Mouse (Mus musculus) testis, postnatal 14 days (tissue): Measurements from ENCODE around the gene Pkd1.

Experiments
- DNase-seq: peaks from one replicate; pipeline ENCODE4 v3.0.0; 2021; ENCODE audit warnings: low spot score

Gene Pkd1

DNA sequence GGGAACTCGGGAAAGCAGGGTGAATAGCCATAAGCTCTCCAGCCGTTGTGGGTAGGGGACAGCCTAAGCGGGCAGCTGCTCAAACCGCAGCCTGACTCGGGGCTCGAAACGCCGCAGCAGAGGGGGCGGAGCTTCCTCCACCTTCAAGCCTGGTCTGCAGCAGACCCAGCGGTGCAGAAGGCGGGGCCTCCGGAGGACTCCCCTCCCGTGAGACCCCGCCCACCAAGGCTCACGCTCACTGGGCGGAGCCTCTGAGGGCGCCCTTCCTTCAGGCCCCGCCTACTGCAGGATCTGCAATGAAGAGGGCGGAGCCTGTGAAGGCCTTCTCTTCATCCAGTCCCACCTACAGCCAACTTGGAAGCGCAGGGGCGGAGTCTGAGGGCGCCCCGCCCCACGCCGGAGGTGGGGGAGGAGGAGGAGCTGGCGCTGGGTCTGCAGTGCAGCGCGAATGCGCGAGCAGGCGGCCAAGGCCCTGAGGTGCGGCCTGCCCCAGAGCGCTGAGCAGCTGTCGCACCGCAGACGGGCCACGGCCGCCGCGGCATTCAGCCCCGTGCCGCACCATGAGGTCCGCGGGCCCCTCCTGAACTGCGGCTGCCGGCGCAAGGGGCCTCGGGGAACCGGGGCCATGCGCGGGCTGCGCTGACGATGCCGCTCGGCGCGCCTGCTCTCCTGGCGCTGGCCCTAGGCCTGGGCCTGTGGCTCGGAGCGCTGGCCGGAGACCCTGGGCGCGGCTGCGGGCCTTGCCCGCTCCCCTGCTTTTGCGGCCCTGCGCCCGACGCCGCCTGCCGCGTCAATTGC lies at the start of gene Pkd1:
TSS of gene Pkd1 (plus strand) at position 217 of the 798 bp plus-strand sequence.
- DNase-seq = peak; percentile 99

GRCm38 (mm10) chr17:24502208-24502607 lies 47.4 kb upstream of the Pkd1 start:
- no peak for DNase-seq

DNA sequence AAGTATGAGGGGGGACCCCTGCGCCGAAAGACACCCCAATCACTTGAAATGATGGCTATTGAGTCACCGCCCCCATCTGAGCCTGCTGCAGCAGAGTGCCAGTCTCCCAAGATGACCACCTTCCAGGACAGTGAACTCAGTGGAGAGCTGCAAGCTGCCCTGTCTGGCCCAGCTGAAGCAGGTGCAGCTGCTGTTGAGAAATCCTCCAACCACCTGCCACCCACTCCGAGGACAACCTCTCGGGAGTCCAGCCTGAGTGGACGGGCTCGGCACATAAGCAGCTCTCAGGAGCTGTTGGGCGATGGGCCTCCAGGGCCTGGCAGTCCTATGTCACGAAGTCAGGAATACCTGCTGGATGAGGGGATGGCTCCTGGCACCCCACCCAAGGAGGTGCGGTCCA lies 45.5 kb upstream of the Pkd1 start:
- no peak for DNase-seq

DNA sequence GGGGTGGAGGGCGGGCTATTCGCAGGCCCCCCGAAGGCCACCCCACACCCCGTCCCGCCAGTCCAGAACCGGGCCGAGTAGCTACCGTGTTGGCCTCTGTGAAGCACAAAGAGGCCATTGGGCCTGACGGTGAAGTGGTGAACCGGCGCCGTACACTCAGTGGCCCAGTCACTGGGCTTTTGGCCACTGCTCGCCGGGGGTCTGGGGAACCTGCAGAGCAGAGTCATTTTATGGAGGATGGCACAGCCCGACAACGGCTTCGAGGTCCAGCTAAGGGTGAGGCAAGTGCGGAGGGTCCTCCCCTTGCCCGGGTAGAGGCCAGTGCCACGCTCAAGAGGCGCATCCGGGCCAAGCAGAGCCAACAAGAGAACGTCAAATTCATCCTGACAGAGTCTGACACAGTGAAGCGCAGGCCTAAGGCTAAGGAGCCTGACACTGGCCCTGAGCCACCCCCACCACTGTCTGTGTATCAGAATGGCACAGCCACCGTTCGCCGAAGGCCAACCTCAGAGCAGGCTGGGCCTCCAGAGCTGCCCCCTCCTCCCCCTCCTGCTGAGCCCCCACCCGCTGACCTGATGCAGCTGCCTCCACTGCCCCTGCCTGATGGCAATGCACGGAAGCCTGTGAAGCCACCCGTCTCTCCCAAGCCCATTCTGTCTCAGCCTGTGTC lies 44.2 kb upstream of the Pkd1 start:
- DNase-seq = no peak

DNA sequence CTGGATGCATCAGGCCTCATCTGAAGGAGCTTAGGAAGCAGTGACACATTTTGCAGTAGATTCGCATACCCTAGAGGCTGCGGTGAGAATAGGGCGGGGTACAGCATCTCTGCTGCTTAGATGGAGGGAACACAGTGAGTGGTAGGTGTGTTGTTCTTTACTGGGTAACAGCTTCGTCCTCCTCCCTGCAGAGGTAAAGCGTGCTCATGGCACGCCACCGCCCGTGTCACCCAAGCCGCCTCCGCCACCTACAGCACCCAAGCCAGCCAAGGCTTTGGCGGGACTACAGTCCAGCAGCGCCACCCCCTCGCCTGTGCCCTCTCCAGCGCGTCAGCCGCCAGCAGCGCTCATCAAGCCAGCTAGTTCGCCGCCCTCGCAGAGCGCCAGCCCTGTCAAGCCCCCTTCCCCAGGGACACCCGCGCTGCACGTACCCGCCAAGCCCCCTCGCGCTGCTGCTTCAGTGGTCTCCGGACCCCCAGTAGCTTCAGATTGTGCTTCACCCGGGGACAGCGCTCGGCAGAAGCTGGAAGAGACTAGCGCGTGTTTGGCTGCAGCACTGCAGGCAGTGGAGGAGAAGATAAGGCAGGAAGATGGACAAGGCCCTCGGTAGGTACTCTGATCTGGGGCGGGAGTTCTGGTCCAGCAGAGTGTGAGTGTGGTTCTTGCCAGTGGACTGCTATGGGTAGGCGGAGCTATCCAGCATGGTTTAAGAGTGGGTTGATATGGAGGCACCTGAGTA lies 43.1 kb upstream of the Pkd1 start:
- no peak for DNase-seq

DNA sequence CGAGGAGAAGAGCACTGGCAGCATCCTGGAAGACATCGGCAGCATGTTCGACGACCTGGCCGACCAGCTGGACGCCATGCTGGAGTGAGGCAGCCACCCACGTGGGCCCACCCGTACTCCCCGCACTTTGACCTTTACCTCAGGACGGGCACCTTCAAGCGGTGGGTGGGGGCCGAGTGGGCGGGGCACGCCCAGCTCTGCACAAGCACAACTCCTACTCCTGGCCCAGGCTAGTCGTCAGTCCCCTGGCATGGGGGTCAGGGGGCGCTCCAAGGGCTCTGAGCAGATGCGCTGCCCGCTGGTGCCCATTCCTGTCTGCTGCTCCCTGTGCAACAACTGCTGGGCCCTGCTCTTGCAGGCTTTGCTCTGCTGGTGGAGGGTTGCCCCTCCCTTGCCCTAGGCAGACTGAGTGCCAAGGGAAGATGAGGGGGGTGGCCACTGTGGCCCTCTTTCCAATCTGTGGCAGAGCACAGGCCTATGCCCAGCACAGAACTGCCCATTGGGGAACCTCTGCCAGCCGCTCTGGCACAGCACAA lies 42.4 kb upstream of the Pkd1 start:
- no peak for DNase-seq

DNA sequence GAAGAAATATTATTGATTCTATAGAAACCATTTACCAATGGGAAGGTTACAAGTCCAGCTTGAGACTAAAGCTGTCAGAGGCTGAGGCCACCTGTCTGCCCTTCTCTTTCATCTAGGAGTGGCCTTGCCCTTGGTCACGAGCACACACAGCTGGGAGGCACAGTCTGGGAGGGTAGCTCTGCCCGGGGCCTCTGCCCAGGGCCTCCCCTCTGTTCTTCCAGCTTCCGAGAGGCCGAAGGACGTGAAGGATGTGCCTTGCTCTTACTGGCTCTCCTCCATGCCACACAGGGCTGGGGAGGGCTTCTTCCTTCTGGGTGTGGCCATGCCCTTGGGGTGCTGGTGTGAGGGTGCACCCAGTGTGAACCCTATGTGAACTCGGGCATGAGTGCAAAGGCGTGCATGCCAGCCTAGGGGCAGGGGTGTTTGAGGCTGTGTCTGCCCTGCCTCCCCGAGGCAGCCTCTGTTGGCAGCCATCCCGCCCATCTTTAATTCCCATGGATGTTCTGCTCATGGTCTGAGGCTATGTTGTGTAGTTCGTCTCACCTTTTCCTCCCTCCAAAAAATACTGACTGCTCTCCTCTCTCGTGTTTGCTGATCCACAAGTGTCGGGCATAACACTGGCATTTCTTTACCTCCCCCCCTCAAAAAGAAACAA lies 41.7 kb upstream of the Pkd1 start:
- DNase-seq = no peak

DNA sequence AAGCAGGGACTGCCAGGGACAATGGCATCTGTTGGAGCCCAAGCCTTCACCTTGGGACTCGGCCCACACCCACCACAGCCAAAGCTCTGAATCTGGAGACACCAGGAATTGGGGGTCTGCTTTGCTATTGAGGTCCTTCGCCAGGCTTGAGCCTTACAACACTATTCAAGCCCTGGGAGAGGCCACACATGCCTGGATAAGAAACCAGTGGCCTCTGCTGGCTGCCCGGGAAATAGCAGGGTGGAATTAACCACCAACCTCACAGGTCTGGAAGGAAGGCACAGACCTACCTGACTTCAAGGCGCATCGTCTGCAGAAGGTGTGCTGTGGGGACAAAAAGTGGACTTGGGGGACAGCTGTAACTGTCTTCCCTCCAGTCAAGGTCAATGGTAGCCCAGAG lies 36.0 kb upstream of the Pkd1 start:
- DNase-seq = no peak

DNA sequence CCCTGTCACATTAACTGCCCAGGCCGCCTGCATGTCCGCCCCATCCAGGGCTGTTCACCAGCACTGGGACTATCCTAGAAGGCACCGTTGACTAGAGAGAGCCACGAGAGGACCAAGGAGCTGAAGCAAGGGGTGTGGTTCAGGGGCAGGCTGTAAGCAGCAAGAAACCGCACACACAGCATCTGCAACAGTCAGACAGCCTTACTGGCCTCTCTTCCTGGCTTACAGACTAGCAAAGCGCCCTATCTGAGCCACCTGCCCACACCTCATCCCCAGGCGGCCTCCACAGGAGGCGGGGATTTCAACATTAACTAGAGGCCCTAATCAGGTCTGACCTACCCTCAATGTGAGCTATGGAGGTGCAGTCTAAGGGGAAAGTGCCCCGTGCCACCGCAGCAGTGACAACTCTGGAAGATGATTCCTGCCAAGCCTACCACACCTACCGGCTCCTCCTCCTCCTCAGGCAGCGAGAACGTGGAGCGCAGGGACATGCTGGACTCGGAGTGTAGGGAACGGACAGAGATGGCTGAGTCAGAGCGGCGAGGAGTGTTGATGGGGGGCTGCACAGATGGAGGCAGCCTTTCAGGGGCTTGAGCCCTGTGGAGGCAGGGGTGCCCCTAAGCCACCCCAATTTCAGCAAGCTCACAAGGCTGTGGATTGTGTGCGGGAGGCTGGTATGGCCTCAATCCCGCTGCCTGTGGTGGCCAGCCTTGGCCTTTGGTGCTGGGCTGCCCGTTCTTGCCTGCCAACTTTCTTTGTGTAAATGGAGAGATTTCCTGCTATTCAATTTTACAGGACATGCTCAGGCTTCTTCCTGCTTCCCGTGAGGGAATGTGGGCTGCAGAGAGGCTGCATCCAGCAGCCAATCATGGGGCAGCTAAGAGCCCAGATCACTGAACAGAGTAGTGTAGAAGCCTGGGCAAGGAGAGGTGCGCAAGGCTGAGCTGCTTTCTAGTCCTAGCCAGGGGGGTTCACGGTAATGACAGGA lies 35.1 kb upstream of the Pkd1 start:
- no peak for DNase-seq

- no peak for DNase-seq
Observed at GRCm38 (mm10) chr17:24520450-24520849, 29.2 kb upstream of the Pkd1 start.

DNA sequence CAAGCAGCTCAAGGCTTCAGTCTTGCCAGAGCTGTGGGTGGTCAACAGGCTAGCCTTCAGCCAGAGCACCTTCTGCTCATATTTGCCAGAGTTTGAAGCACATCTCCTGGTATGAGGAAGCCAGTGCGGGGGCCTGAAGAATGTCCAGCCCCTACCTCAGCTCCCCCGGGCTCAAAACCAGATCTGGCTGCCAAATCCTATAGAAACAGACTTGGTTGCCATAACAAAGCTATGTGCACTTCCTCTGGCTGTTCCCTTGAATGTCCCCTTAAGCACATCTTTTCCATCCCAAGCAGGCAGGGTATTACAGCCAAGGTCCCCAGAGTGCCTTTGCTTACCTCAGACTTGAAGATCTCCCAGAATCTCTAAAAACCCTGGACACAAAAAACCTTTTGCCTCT lies 24.9 kb upstream of the Pkd1 start:
- no peak for DNase-seq

GRCm38 (mm10) chr17:24527315-24527714 lies 22.3 kb upstream of the Pkd1 start:
- DNase-seq = no peak

GRCm38 (mm10) chr17:24527723-24528559 lies 21.7 kb upstream of the Pkd1 start, which contains the start of gene Traf7:
Gene Traf7, minus strand, starts transcription at chr17:24527938.
- peak; percentile 98 for DNase-seq

GRCm38 (mm10) chr17:24528560-24528918 lies 21.1 kb upstream of the Pkd1 start:
- no peak for DNase-seq

DNA sequence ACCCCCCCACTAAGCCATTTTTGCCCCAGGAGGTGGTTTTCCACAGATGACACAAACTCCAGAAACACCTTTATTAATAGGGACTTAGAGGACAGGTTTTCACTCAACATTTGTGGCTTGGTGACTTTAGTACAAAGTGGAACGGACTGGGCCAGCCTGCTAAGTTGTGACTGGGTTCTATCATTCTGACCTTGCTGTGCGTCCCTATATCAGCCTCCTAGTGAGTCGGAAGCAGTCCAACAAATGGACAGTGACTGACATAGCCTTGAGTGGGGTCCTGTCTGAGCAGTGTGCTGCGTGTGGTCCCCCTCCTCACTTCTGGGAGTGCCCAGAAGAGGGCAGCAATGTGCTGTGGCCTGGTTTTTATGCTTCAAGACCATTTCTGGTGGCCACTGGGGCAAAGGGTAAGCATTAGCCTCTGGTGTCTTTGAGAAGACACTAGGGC lies 20.6 kb upstream of the Pkd1 start:
- no peak for DNase-seq

- DNase-seq = no peak
Observed at GRCm38 (mm10) chr17:24529883-24530282, 19.8 kb upstream of the Pkd1 start.

GRCm38 (mm10) chr17:24530361-24531050 lies 19.1 kb upstream of the Pkd1 start:
- DNase-seq = no peak

DNA sequence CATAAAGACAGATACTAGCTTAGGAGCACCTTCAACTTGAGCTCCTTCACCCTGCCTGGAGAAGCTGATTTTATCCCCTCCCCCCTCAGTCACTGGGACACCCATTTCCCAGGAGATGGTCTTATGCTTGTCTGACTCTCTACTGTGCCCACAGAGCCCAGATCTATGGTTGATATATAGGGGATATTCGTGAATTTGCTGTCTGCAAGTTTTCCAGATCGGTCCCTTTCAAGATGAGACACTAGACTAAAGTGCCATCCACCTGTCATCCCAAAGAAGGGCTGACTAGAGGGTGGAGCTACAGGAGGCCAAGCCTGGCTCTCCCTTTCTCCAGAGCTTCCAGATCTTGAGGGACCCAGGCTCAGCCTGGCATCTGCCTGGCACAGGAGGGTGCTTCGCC lies 18.6 kb upstream of the Pkd1 start:
- no peak for DNase-seq

- no peak for DNase-seq
Observed at GRCm38 (mm10) chr17:24532045-24532444, 17.6 kb upstream of the Pkd1 start.
